9 mouse cellular contexts compared by ENCODE assay signal in the genomic region with DNA sequence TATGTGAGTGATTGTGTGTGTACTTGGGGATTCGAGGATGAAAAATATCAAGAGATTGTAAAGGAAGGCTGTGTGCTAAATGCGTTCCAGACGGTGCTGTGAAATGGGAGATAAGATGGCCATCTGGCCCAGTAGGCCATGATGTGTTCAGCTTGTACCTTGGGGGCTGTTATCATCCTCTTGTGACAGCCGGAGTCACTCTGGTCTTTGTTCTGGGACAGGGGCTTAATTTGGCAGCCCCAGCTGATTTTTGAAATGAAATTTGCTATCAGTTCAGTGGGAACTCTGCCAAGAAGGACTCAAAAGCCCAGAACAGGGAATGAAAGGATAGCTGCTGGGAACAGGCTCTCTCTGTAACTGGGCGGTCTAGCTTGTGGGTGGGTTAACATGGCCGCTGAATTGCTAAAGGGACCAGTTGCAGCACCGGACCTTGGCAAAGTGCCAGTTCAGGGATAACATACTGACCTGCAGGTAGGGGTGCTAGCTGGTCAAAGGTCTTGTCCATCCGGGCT.
DNase-seq lines count a peak whose midpoint lies in the region; ATAC-seq and TF ChIP-seq lines count a peak whose summit lies in the region.
"Had no signal": no experiment of that assay in that cellular context is flagged by ENCODE, and none has a peak within 500 bp of the region (broad histone marks: within the 10 kb centered on the region; RNA-seq: fewer than 3 reads in every experiment).

No protein-coding gene starts in this region.

- no peaks in the 10 kb centered on the region for H3K36me3 ChIP-seq in hindbrain, embryonic 11.5 days (ENCODE audit: control insufficient read depth, insufficient read depth, low read length)
- no peaks in the 10 kb centered on the region for H3K36me3 ChIP-seq in limb, embryonic 11.5 days (ENCODE audit: control insufficient read depth, insufficient read depth, low read length)
- H3K36me3 ChIP-seq in neural tube, embryonic 13.5 days: 0 out of 2 replicates have a peak, but pooled peaks cover 4% of the 10 kb centered on the region

- no peak overlapping the region for H3K27ac ChIP-seq in cerebellum, adult 2 months (ENCODE audit: insufficient read depth, low read length)
- H3K27ac ChIP-seq in embryonic fibroblast, embryonic 13.5 days (ENCODE audit: insufficient read depth, low read length): 0 out of 2 replicates have a peak overlapping the region, but pooled peaks have one; percentile 8
- peak overlapping the region; percentile 84 for H3K27ac ChIP-seq in hindbrain, embryonic 11.5 days (ENCODE audit: low read depth, low read length)
- H3K27ac ChIP-seq in limb, embryonic 11.5 days (replicated peaks; ENCODE audit: low read depth, low read length): 0 out of 2 replicates have a peak overlapping the region, but pooled peaks have one; percentile 0
- peak overlapping the region; percentile 92 for H3K27ac ChIP-seq in neural tube, embryonic 13.5 days (replicated peaks)

- H3K27me3 ChIP-seq in cerebellum, adult 2 months (ENCODE audit: control insufficient read depth, insufficient read depth, low read length): no peaks in the 10 kb centered on the region
- H3K27me3 ChIP-seq in hindbrain, embryonic 11.5 days (ENCODE audit: control insufficient read depth, insufficient read depth, low read length): no peaks in the 10 kb centered on the region
- H3K27me3 ChIP-seq in limb, embryonic 11.5 days (ENCODE audit: control insufficient read depth, insufficient read depth, low read length): no peaks in the 10 kb centered on the region
- H3K27me3 ChIP-seq in neural tube, embryonic 13.5 days: no peaks in the 10 kb centered on the region

- H3K9ac ChIP-seq in hindbrain, embryonic 11.5 days (ENCODE audit: low read depth, low read length): no peak overlapping the region
- no peak overlapping the region for H3K9ac ChIP-seq in limb, embryonic 11.5 days (ENCODE audit: low read length)
- H3K9ac ChIP-seq in neural tube, embryonic 13.5 days: no peak overlapping the region

- no peak for TF ChIP-seq CTCF in cerebellum, adult 2 months (IDR thresholded peaks at IDR 0.05; ENCODE audit: borderline replicate concordance, insufficient read depth, low read depth, low read length)
- no peak for TF ChIP-seq CTCF in embryonic fibroblast, embryonic 13.5 days (IDR thresholded peaks at IDR 0.05; ENCODE audit: borderline replicate concordance, insufficient read depth, low read length)

- no peak for TF ChIP-seq POLR2A in cerebellum, adult 2 months (IDR thresholded peaks at IDR 0.05; ENCODE audit: borderline replicate concordance, insufficient read depth, low read length)
- no peak for TF ChIP-seq POLR2A in embryonic fibroblast, embryonic 13.5 days (IDR thresholded peaks at IDR 0.05; ENCODE audit: low read depth, low read length)

- peak; percentile 43 for ATAC-seq in hindbrain, embryonic 11.5 days (ENCODE audit: low FRiP score)
- ATAC-seq in limb, embryonic 11.5 days (ENCODE audit: insufficient number of reproducible peaks, low FRiP score, low TSS enrichment, low read depth): no peak
- ATAC-seq in neural tube, embryonic 13.5 days (ENCODE audit: low read depth): peak; percentile 66
- no peak for ATAC-seq in activated CD4-positive, CD25-positive, alpha-beta regulatory T cell, adult 4 months

- peak; percentile 25 to 26 for DNase-seq in cerebellum, postnatal 36 days
- no peak for DNase-seq in cerebellum, adult 2 months
- DNase-seq in hindbrain, embryonic 11.5 days (ENCODE audit: low spot score): no peak
- peak; percentile 32 for DNase-seq in limb, embryonic 11.5 days (ENCODE audit: low spot score)
- no peak for DNase-seq in frontal cortex, postnatal 10 days (ENCODE audit: low spot score in 2 of 2)

- H3K4me2 ChIP-seq in hindbrain, embryonic 11.5 days (replicated peaks; ENCODE audit: low read depth, low read length): no peak overlapping the region
- H3K4me2 ChIP-seq in limb, embryonic 11.5 days (ENCODE audit: low read depth, severe bottlenecking): no peak overlapping the region
- no peak overlapping the region for H3K4me2 ChIP-seq in neural tube, embryonic 13.5 days

- no peak overlapping the region for H3K4me3 ChIP-seq in cerebellum, adult 2 months (replicated peaks; ENCODE audit: insufficient read depth, low read depth, low read length)
- no peak overlapping the region for H3K4me3 ChIP-seq in embryonic fibroblast, embryonic 13.5 days (ENCODE audit: insufficient read depth, low read length)
- no peak overlapping the region for H3K4me3 ChIP-seq in hindbrain, embryonic 11.5 days (ENCODE audit: low read depth, low read length)
- H3K4me3 ChIP-seq in limb, embryonic 11.5 days (ENCODE audit: low read depth, low read length): no peak overlapping the region
- no peak overlapping the region for H3K4me3 ChIP-seq in neural tube, embryonic 13.5 days
- H3K4me3 ChIP-seq: erythroblast, embryonic 14.5 days had no signal

- peaks cover 12% of the 10 kb centered on the region; the same call in 1 of the 2 replicates for H3K4me1 ChIP-seq in cerebellum, adult 2 months (ENCODE audit: control insufficient read depth, insufficient read depth, low read length)
- H3K4me1 ChIP-seq in embryonic fibroblast, embryonic 13.5 days (ENCODE audit: control insufficient read depth, insufficient read depth, low read length): peaks cover 24% of the 10 kb centered on the region
- H3K4me1 ChIP-seq in hindbrain, embryonic 11.5 days (replicated peaks; ENCODE audit: control insufficient read depth, insufficient read depth, low read length): peaks cover 3% of the 10 kb centered on the region
- peaks cover 16% of the 10 kb centered on the region for H3K4me1 ChIP-seq in limb, embryonic 11.5 days (ENCODE audit: control insufficient read depth, insufficient read depth, low read length)
- H3K4me1 ChIP-seq in neural tube, embryonic 13.5 days (replicated peaks): peaks cover 55% of the 10 kb centered on the region

- no peaks in the 10 kb centered on the region for H3K9me3 ChIP-seq in hindbrain, embryonic 11.5 days (ENCODE audit: control insufficient read depth, low read length)
- no peaks in the 10 kb centered on the region for H3K9me3 ChIP-seq in limb, embryonic 11.5 days (ENCODE audit: control insufficient read depth, low read length)
- H3K9me3 ChIP-seq in neural tube, embryonic 13.5 days: no peaks in the 10 kb centered on the region

- WGBS in cerebellum, adult 2 months: 42% methylated on average over 8 of the region's 8 CpGs
- WGBS in hindbrain, embryonic 11.5 days: 57% methylated on average over 8 of the region's 8 CpGs
- WGBS in limb, embryonic 11.5 days: 48% methylated on average over 8 of the region's 8 CpGs
- WGBS in neural tube, embryonic 13.5 days: 31% methylated on average over 8 of the region's 8 CpGs

Comparison
In these comparisons a context has a peak if more than half of its experiments do, and no peak if none do; other contexts are left out.
1. DNase-seq: peak in cerebellum, postnatal 36 days (2 of 2) and limb, embryonic 11.5 days (single experiment); none in cerebellum, adult 2 months (0 of 2), hindbrain, embryonic 11.5 days (single experiment) and frontal cortex, postnatal 10 days (0 of 2).
2. ATAC-seq: peak in hindbrain, embryonic 11.5 days (single experiment) and neural tube, embryonic 13.5 days (single experiment); none in limb, embryonic 11.5 days (single experiment) and activated CD4-positive, CD25-positive, alpha-beta regulatory T cell, adult 4 months (single experiment).